Mouse (Mus musculus): ENCODE measurements around the gene Llcfc1.

DNA sequence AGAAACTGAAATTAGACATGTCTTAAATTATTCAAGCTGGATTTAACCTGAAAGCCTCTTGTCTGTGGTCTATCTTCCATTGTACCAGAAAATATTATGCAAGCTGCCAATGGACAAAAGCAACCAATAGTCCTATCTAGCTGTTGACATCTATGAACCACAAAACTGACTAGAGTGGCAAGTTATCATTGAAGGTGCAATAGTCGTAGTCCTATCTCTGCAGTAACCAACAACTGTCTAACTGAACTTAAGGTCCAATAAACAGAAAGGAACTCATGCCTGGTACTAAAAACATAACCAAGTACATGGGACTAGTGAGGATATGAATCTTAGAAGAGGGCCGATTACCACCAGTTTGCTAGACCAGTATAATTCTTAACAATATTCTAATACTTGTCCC, 7.7 kb upstream of the Llcfc1 start:
- TF ChIP-seq EP300 (IDR thresholded peaks at IDR 0.05; ENCODE audit: low read depth) (no peak), CTCF (IDR thresholded peaks at IDR 0.05; ENCODE audit: low read depth) (no peak)
